Mouse (Mus musculus): ENCODE results near the gene Ptger4.
A peak's percentile ranks its signal among the peaks of the same experiment; 100 is the strongest.

The Ptger4 gene

GRCm38 (mm10) chr15:5243959-5244905 lies at the start of gene Ptger4:
TSS of gene Ptger4 (minus strand) at chr15:5244187.
- DNase-seq = peak; percentile 94

- no peak for DNase-seq
Measured at GRCm38 (mm10) chr15:5288412-5288811, 44.4 kb upstream of the Ptger4 start.

GRCm38 (mm10) chr15:5287072-5287471 lies 43.1 kb upstream of the Ptger4 start:
- DNase-seq = no peak

GRCm38 (mm10) chr15:5281316-5281715 lies 37.3 kb upstream of the Ptger4 start:
- DNase-seq = no peak

GRCm38 (mm10) chr15:5279831-5280230 lies 35.8 kb upstream of the Ptger4 start:
- DNase-seq = no peak

GRCm38 (mm10) chr15:5278525-5278924 lies 34.5 kb upstream of the Ptger4 start:
- DNase-seq = no peak

GRCm38 (mm10) chr15:5273981-5274380 lies 30.0 kb upstream of the Ptger4 start:
- DNase-seq = no peak

- DNase-seq = no peak
Measured at GRCm38 (mm10) chr15:5266095-5266494, 22.1 kb upstream of the Ptger4 start.

GRCm38 (mm10) chr15:5262874-5263504 lies 19.0 kb upstream of the Ptger4 start:
- DNase-seq = no peak

- DNase-seq = no peak
Measured at GRCm38 (mm10) chr15:5262095-5262667, 18.2 kb upstream of the Ptger4 start.

- no peak for DNase-seq
Measured at GRCm38 (mm10) chr15:5261004-5261403, 17.0 kb upstream of the Ptger4 start.

- DNase-seq = no peak
Measured at GRCm38 (mm10) chr15:5260183-5260582, 16.2 kb upstream of the Ptger4 start.

- DNase-seq = no peak
Measured at GRCm38 (mm10) chr15:5250182-5250581, 6.2 kb upstream of the Ptger4 start.

GRCm38 (mm10) chr15:5243036-5243958 lies 690 bp downstream of the Ptger4 start:
- peak; percentile 33 for DNase-seq

GRCm38 (mm10) chr15:5242241-5243035 lies 1.5 kb downstream of the Ptger4 start:
- no peak for DNase-seq

GRCm38 (mm10) chr15:5241304-5242201 lies 2.4 kb downstream of the Ptger4 start:
- DNase-seq = peak; percentile 55

GRCm38 (mm10) chr15:5240360-5240759 lies 3.6 kb downstream of the Ptger4 start:
- DNase-seq = no peak

- DNase-seq = no peak
Measured at GRCm38 (mm10) chr15:5239901-5240300, 4.1 kb downstream of the Ptger4 start.

GRCm38 (mm10) chr15:5239361-5239760 lies 4.6 kb downstream of the Ptger4 start:
- no peak for DNase-seq

- no peak for DNase-seq
Measured at GRCm38 (mm10) chr15:5238553-5238952, 5.4 kb downstream of the Ptger4 start.

- no peak for DNase-seq
Measured at GRCm38 (mm10) chr15:5238073-5238472, 5.9 kb downstream of the Ptger4 start.
